Mouse (Mus musculus) embryonic fibroblast, embryonic 13.5 days (primary cell): Measurements from ENCODE around the gene Snx33. TPM values are rescaled to one million over a fixed set of nuclear protein-coding genes. Genes with fewer than 3 reads are reported as not detected.
"Not testable (repeated sequence)": the region's sequence is repeated elsewhere in the genome, so short reads cannot be mapped to it uniquely, and the experiment has no call there.

ENCODE experiments used
- H3K27ac ChIP-seq: 2 replicates; pipeline ENCODE4 v1.5.1; 2012; ENCODE audit warnings: low read length, control low read depth, inconsistent platforms; ENCODE audit not compliant: insufficient read depth
- H3K4me1 ChIP-seq: 2 replicates; pipeline ENCODE4 v1.6.1; 2011; ENCODE audit warnings: low read length; ENCODE audit not compliant: control insufficient read depth, insufficient read depth
- H3K4me3 ChIP-seq: 2 replicates; pipeline ENCODE4 v1.5.1; 2011; ENCODE audit warnings: mild to moderate bottlenecking, control low read depth, low read length; ENCODE audit not compliant: insufficient read depth
- CTCF ChIP-seq: IDR thresholded peaks from 2 replicates; pipeline ENCODE4 v1.5.1; 2011; ENCODE audit warnings: mild to moderate bottlenecking, control low read depth, low read length, moderate library complexity, borderline replicate concordance; ENCODE audit not compliant: insufficient read depth
- POLR2A ChIP-seq: IDR thresholded peaks from 2 replicates; pipeline ENCODE4 v1.6.1; 2011; ENCODE audit warnings: low read depth, mild to moderate bottlenecking, control low read depth, low read length, moderate library complexity
- polyA plus RNA-seq: library from polyadenylated mRNA; stranded (reverse); fragments of >200 nt; gene quantifications from 2 replicates; pipeline ENCODE4 v1.2.4, GENCODE M21; 2011; ENCODE audit warnings: low read depth; ENCODE audit not compliant: missing spikeins, insufficient read length

Snx33 gene
- polyA plus RNA-seq, 1 experiment = 20.7 TPM

DNA sequence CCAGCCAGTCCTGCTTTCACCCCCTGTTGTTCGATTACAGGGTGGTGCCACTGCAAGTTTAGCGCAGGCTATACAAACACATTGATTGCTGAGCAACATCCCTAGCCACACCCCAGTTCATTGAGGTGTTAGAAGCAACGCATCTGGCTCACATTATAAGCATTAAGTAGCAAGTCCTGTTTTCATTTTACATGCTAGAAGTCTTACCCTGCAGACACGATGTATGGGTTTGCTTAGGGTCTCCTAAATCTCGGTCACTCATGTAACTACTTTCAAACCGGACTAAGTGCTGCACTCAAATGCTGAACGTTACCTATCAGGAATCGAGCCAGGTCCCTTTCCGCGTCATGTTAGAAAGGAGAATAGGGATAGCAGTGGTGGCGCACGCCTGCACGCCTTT is 21.6 kb upstream of the Snx33 start:
- no peak for TF ChIP-seq CTCF
- TF ChIP-seq POLR2A = peak; percentile 9; the same call in 1 of the 2 replicates
- Histone ChIP-seq H3K27ac (no peak overlapping the region), H3K4me1 (no peaks in the 10 kb centered on the region; the same call in 1 of the 2 replicates), H3K4me3 (peak overlapping the region; percentile 52)

DNA sequence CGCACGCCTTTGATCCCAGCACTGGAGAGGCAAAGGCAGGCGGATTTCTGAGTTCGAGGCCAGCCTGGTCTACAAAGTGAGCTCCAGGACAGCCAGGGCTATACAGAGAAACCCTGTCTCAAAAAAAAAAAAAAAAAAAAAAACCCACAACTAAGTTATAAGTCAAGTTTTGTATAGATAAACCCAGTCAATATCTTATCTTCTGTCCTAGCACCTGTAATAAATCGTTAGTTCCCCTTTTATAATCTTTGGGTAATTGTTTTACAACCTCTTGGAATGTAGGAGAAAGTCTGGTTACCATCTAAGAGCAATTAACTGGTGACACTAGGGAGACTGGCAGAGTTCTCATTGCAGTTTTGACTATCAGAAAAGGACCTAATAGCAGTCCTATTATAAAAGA is 20.5 kb upstream of the Snx33 start:
- H3K4me3 ChIP-seq, H3K4me1 ChIP-seq, H3K27ac ChIP-seq: not testable (repeated sequence)

DNA sequence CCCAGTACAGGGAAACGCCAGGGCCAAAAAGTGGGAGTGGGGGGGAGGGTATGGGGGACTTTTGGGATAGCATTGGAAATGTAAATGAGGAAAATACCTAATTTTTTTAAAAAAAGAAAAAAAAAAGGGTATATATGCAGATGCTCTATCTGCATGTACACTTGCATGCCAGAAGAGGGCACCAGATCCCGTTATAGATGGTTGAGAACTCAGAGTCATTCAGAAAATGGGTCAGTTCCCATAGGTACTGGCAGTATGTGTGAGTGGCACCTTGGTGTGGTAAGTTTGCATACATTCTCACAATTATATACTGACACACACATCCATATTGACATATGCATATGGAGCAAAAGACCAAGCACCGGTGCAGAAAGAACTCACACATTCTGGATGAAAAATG is 19.3 kb upstream of the Snx33 start:
- not testable (repeated sequence) for H3K4me1 ChIP-seq, H3K27ac ChIP-seq, H3K4me3 ChIP-seq

DNA sequence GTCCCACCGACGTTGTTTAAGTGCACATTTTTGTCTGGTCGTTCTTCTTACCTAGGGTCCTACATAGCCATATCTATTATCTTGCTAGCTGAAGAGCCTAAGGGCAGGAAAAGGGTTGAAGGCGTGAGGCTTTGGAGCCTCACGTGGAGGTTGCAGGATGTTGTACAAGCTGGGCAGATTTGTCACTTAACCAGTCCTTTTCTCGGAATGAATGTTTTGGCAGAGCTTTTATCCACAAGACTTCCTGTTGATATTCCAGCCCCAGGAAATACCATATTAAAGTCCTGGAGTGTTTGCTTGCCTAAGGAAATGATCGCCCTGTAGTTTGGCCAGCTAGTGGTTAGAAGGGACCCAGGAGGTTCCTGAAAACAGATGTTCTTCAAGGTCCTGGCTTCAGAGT is 10.2 kb upstream of the Snx33 start:
- peak overlapping the region; percentile 77 for H3K4me3 ChIP-seq
- peak; percentile 26; the same call in 1 of the 2 replicates for TF ChIP-seq POLR2A
- no peak for TF ChIP-seq CTCF
- H3K27ac ChIP-seq = peak overlapping the region; percentile 52
- H3K4me1 ChIP-seq = no peaks in the 10 kb centered on the region; the same call in 1 of the 2 replicates

DNA sequence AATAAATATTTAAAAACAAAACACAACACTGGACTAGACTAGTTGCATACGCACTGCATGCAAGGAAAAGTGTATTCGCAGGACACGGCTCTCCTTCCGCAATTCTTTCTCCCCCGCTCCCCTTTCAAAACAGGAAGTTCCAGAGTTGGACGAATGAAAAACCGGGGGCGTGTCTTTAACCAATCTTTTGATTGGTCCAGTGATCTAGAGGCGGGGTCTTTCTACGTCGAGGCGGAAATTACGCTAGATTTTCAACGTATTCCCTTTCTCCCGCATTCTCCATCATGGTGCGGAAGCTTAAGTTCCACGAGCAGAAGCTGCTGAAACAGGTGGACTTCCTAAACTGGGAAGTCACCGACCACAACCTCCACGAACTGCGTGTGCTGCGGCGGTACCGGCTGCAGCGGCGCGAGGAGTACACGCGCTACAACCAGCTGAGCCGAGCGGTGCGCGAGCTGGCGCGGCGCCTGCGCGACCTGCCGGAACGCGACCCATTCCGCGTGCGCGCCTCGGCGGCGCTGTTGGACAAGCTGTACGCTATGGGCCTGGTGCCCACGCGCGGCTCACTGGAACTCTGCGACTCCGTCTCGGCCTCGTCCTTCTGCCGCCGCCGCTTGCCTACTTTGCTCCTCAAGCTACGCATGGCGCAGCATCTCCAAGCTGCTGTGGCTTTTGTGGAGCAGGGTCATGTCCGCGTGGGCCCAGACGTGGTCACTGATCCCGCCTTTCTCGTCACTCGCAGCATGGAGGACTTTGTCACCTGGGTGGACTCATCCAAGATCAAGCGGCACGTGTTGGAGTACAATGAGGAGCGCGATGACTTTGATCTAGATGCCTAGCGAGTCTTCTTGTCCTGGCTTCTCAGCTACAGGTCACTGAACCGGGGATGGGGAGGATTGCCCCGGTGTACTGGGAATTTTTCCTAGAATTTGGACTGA is 9.3 kb upstream of the Snx33 start, which contains the start of gene Imp3:
Gene Imp3 (plus strand): TSS at position 253 of the 938 bp plus-strand sequence.
- Histone ChIP-seq H3K27ac (peak within 1 kb of the TSS; percentile 52), H3K4me3 (peak within 1 kb of the TSS; percentile 77), H3K4me1 (no peaks in the 10 kb centered on the region; the same call in 1 of the 2 replicates)
- TF ChIP-seq CTCF (peak; percentile 31; the same call in 1 of the 2 replicates), POLR2A (peak; percentile 73)

DNA sequence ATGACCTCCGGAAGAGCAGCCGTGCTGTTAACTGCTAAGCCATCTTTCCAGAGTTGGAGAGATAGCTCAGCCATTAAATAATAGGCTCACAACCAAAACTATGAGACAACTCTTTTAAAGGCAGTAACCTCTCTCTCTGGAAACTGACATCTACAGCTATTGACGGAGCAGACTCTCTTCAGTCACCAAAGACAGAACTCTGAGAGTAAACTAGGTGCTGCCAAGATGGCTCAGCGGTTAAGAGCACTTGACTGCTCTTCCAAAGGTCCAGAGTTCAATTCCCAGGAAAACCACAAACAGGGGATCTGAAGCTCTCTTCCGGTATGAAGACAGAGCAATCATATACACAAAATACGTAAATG is 8.7 kb upstream of the Snx33 start:
- Histone ChIP-seq H3K4me3 (peak overlapping the region; percentile 34), H3K4me1 (no peaks in the 10 kb centered on the region; the same call in 1 of the 2 replicates), H3K27ac (no peak overlapping the region)
- no peak for TF ChIP-seq POLR2A
- no peak for TF ChIP-seq CTCF

DNA sequence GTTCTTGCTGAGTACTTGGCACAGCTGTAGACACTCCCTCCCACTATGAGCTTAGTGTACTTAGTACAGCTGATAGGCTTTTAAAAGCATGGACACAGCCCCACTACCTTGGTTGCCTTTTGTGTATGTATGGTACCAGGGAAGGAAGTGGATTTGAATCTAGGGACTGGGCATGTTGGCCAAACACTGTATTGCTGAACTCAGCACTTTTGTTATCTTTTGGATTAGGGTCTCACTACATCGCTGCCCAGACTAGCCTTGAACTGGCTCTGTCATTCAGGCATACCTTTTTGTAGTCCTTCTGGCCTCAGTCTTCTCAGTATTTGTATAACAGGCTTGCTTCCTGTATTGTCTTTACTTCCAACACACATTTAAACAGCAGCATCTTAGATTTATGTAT is 2.4 kb upstream of the Snx33 start:
- Histone ChIP-seq H3K27ac (no peak overlapping the region), H3K4me1 (peaks cover 5% of the 10 kb centered on the region; the same call in 1 of the 2 replicates), H3K4me3 (no peak overlapping the region)
- TF ChIP-seq POLR2A = no peak
- TF ChIP-seq CTCF = no peak

DNA sequence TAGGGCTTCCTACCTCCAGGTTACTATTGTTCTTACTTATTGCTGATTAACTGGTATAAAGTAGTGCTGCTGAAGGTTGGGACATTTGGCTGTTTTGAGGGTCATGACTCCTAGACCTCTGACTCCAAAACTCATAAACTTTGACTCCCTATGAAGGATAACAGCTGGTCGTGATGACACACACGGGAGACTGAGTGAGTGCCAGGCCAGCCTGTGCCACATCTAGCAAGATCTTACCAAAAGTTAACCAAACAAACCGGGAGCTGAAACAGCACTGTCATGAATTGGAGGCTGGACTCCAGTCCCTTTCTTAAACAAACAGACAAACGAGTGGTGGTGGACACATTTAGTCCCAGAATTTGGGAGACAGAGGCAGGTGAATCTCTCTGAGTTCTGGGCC is 1.3 kb upstream of the Snx33 start:
- TF ChIP-seq POLR2A (no peak), CTCF (no peak)
- Histone ChIP-seq H3K27ac (no peak overlapping the region), H3K4me1 (peaks cover 5% of the 10 kb centered on the region; the same call in 1 of the 2 replicates), H3K4me3 (no peak overlapping the region)

DNA sequence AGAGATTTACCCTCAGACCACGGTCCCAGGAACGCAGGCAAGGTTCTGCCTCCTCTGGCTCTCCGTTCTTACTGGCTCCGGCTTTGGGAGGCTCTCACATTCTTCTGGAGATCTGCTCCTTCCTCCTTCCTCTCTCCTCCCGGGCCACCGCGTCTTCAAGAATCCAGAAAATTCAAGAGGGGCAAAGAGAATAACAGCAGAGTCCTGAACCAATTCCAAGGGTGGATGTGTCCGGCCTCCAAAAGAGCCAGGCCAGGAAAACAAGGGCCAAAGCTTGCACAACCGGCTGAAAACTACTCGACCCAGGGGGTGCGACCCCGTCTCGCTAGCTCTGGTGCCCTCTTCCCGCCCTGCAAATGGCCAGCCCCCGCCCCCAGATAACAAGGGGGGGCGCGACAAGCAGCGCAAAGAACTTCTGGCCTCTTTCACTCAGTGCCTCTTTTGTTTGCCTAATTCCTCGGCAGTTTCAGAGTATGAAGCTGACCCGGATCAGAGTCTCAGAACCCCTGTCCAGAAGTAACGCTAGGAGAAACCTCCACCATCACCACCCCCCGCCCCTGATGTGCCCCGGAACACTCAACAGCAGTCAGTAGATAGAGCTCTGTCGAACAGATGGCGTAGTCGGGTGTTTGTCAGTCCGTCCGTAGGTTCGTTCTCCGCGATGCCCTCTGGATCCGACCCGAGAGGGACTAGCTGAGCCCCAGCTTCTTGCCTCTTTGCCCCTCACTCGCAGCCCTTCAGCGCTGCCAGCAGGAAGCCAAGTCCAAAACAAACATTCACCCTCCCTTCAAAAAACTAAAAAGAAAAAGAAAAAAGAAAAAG is 769 bp downstream of the Snx33 start:
- peaks cover 8% of the 10 kb centered on the region for H3K4me1 ChIP-seq
- H3K27ac ChIP-seq = peak overlapping the region; percentile 95
- H3K4me3 ChIP-seq = peak overlapping the region; percentile 82
- TF ChIP-seq POLR2A (peak; percentile 41), CTCF (no peak)

DNA sequence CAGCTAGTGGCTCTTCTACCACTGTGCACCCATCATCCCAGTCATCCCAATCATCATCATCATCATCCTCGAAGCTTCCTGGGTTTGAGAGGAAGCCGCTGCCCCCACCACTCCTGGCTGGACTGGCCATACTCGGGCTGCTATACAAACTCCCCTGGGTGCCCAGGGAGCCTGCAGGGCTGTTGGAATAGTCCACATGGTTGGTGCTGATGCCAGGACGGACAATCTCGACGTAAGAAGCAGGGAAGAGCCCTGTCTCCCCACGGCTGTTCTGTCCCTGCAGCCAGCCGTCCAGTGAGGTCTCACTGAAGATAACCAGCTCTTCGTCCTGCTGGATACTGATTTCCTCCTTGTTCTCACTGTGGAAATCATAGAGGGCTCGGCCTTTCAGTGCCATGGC is 1.8 kb downstream of the Snx33 start:
- Histone ChIP-seq H3K4me1 (peaks cover 8% of the 10 kb centered on the region), H3K4me3 (peak overlapping the region; percentile 82), H3K27ac (peak overlapping the region; percentile 95)
- no peak for TF ChIP-seq CTCF
- no peak for TF ChIP-seq POLR2A
